Mouse (Mus musculus) heart, adult 2 months (tissue): ENCODE measurements around the gene Lrrc75b. TPM values are rescaled to one million over a fixed set of nuclear protein-coding genes. Genes with fewer than 3 reads are reported as not detected.
"Not testable (repeated sequence)": the region's sequence is repeated elsewhere in the genome, so short reads cannot be mapped to it uniquely, and the experiment has no call there.

Experiments used
- DNase-seq, 2 experiments: peaks; one replicate each; pipeline ENCODE4 v3.0.0; 2021
- H3K27ac ChIP-seq: fragments of 200-600 bp; 2 replicates; pipeline ENCODE4 v1.8.1; 2022
- H3K27me3 ChIP-seq: fragments of 200-500 bp; 2 replicates; pipeline ENCODE4 v1.6.1; 2012; ENCODE audit warnings: mild to moderate bottlenecking, low read length, inconsistent platforms, mixed read lengths; ENCODE audit not compliant: control insufficient read depth, insufficient read depth
- H3K36me3 ChIP-seq: fragments of 200-500 bp; 2 replicates; pipeline ENCODE4 v1.6.1; 2012; ENCODE audit warnings: low read length, inconsistent platforms; ENCODE audit not compliant: control insufficient read depth, insufficient read depth
- H3K4me1 ChIP-seq: fragments of 200-500 bp; 2 replicates; pipeline ENCODE4 v1.6.1; 2011; ENCODE audit warnings: low read length; ENCODE audit not compliant: control insufficient read depth, insufficient read depth
- H3K4me3 ChIP-seq: fragments of 200-600 bp; 2 replicates; pipeline ENCODE4 v1.8.1; 2022
- H3K79me2 ChIP-seq: fragments of 200-500 bp; replicated peaks from 2 replicates; pipeline ENCODE4 v1.6.1; 2012; ENCODE audit warnings: mild to moderate bottlenecking, inconsistent platforms, low read length, moderate library complexity, mixed read lengths; ENCODE audit not compliant: control insufficient read depth, insufficient read depth
- H3K9ac ChIP-seq: fragments of 200-500 bp; 2 replicates; pipeline ENCODE4 v1.6.1; 2012; ENCODE audit warnings: low read depth, mild to moderate bottlenecking, control low read depth, inconsistent platforms, low read length, mixed read lengths
- CTCF ChIP-seq: fragments of 200-600 bp; IDR thresholded peaks from 2 replicates; pipeline ENCODE4 v1.8.1; 2022; ENCODE audit warnings: antibody characterized with exemption, mild to moderate bottlenecking, moderate library complexity
- EP300 ChIP-seq: fragments of 200-500 bp; IDR thresholded peaks from 2 replicates; pipeline ENCODE4 v1.6.1; 2011; ENCODE audit warnings: low read depth, low read length, control low read depth; ENCODE audit not compliant: insufficient read depth
- POLR2A ChIP-seq: fragments of 200-500 bp; IDR thresholded peaks from 2 replicates; pipeline ENCODE4 v1.6.1; 2011; ENCODE audit warnings: mild to moderate bottlenecking, low read depth, low read length, control low read depth; ENCODE audit not compliant: insufficient read depth
- WGBS: fragments of 180-500 bp; shearing (Covaris S2); methylation state at CpG from one replicate; pipeline ENCODE4 v1.1.7; 2018; 5-methylcytosine and 5-hydroxymethylcytosine counted together
- intact Hi-C: fragments of 180-260 bp; cut with DNase I; formaldehyde crosslinking; loops from one replicate; pipeline ENCODE4 v1.15.1; 2025
- polyA plus RNA-seq: library from polyadenylated mRNA; depleted of rRNA; stranded (reverse); fragments of >200 nt; gene quantifications from 2 replicates; pipeline ENCODE4 v1.2.3, GENCODE M21; 2012
- total RNA-seq, 2 experiments: library from RNA; stranded (reverse); gene quantifications; 2 replicates each; pipeline ENCODE4 v1.2.3; 2021

Lrrc75b gene
- total and polyA plus RNA-seq, 3 experiments: 0.66 to 1.00 (median 0.84) TPM

- no peaks in the 10 kb centered on the region for H3K27me3 ChIP-seq
- H3K79me2 ChIP-seq: no peaks in the 10 kb centered on the region; the same call in 1 of the 2 replicates
- DNase-seq: no peak
- no peak overlapping the region for H3K4me3 ChIP-seq
- H3K9ac ChIP-seq: no peak overlapping the region
- no peaks in the 10 kb centered on the region for H3K4me1 ChIP-seq
- TF ChIP-seq POLR2A (no peak), EP300 (no peak), CTCF (no peak)
- intact Hi-C loops: no loop called here
- H3K36me3 ChIP-seq: no peaks in the 10 kb centered on the region
- no peak overlapping the region for H3K27ac ChIP-seq
- WGBS: 50% methylated on average over 10 of the region's 10 CpGs
Measured at GRCm38 (mm10) chr10:75570981-75571657, 11.0 kb upstream of the Lrrc75b start.

- Histone ChIP-seq H3K79me2 (no peaks in the 10 kb centered on the region; the same call in 1 of the 2 replicates), H3K4me3 (no peak overlapping the region), H3K27ac (no peak overlapping the region), H3K36me3 (no peaks in the 10 kb centered on the region), H3K4me1 (no peaks in the 10 kb centered on the region), H3K9ac (no peak overlapping the region), H3K27me3 (no peaks in the 10 kb centered on the region)
- WGBS: 56% methylated on average over 4 of the region's 4 CpGs
- no peak for DNase-seq
- TF ChIP-seq POLR2A (no peak), CTCF (no peak), EP300 (no peak)
- intact Hi-C loops: no loop called here
Measured at GRCm38 (mm10) chr10:75568851-75569250, 8.7 kb upstream of the Lrrc75b start.

GRCm38 (mm10) chr10:75568441-75568840 lies 8.3 kb upstream of the Lrrc75b start:
- no peaks in the 10 kb centered on the region for H3K4me1 ChIP-seq
- 19% methylated on average over 11 of the region's 11 CpGs for WGBS
- H3K4me3 ChIP-seq: no peak overlapping the region
- no peak for TF ChIP-seq CTCF
- TF ChIP-seq POLR2A: no peak
- TF ChIP-seq EP300: no peak
- no peaks in the 10 kb centered on the region for H3K27me3 ChIP-seq
- no peak overlapping the region for H3K9ac ChIP-seq
- H3K36me3 ChIP-seq: no peaks in the 10 kb centered on the region
- no peak overlapping the region for H3K27ac ChIP-seq
- intact Hi-C loops: no loop called here
- H3K79me2 ChIP-seq: no peaks in the 10 kb centered on the region; the same call in 1 of the 2 replicates
- no peak for DNase-seq

- intact Hi-C loops: no loop called here
- WGBS: 33% methylated on average over 5 of the region's 5 CpGs
Measured at GRCm38 (mm10) chr10:75568029-75568428, 7.9 kb upstream of the Lrrc75b start.

GRCm38 (mm10) chr10:75566765-75567164 lies 6.6 kb upstream of the Lrrc75b start:
- intact Hi-C loops, DNase-seq, H3K4me1 ChIP-seq, H3K27me3 ChIP-seq, H3K9ac ChIP-seq, H3K36me3 ChIP-seq, H3K27ac ChIP-seq, H3K4me3 ChIP-seq, H3K79me2 ChIP-seq: not testable (repeated sequence)
- 90% methylated on average over 2 of the region's 2 CpGs for WGBS

More at GRCm38 (mm10) chr10:75568029-75568428, 7.9 kb upstream of the Lrrc75b start:
- Histone ChIP-seq H3K27ac (no peak overlapping the region), H3K4me3 (no peak overlapping the region), H3K79me2 (no peaks in the 10 kb centered on the region; the same call in 1 of the 2 replicates), H3K4me1 (no peaks in the 10 kb centered on the region), H3K27me3 (no peaks in the 10 kb centered on the region), H3K36me3 (no peaks in the 10 kb centered on the region), H3K9ac (no peak overlapping the region)
- DNase-seq: no peak
- TF ChIP-seq EP300: no peak
- TF ChIP-seq CTCF: no peak
- TF ChIP-seq POLR2A: no peak

- no peak overlapping the region for H3K9ac ChIP-seq
- H3K4me3 ChIP-seq: no peak overlapping the region
- DNase-seq: no peak
- H3K79me2 ChIP-seq: no peaks in the 10 kb centered on the region; the same call in 1 of the 2 replicates
- intact Hi-C loops: no loop called here
- H3K27ac ChIP-seq: no peak overlapping the region
- WGBS: 86% methylated on average over 5 of the region's 5 CpGs
- no peaks in the 10 kb centered on the region for H3K27me3 ChIP-seq
- no peaks in the 10 kb centered on the region for H3K36me3 ChIP-seq
- TF ChIP-seq CTCF (no peak), POLR2A (no peak), EP300 (no peak)
- H3K4me1 ChIP-seq: no peaks in the 10 kb centered on the region
Measured at GRCm38 (mm10) chr10:75566321-75566720, 6.2 kb upstream of the Lrrc75b start.
